Mouse (Mus musculus): ENCODE results near the gene Cwc15.

DNA sequence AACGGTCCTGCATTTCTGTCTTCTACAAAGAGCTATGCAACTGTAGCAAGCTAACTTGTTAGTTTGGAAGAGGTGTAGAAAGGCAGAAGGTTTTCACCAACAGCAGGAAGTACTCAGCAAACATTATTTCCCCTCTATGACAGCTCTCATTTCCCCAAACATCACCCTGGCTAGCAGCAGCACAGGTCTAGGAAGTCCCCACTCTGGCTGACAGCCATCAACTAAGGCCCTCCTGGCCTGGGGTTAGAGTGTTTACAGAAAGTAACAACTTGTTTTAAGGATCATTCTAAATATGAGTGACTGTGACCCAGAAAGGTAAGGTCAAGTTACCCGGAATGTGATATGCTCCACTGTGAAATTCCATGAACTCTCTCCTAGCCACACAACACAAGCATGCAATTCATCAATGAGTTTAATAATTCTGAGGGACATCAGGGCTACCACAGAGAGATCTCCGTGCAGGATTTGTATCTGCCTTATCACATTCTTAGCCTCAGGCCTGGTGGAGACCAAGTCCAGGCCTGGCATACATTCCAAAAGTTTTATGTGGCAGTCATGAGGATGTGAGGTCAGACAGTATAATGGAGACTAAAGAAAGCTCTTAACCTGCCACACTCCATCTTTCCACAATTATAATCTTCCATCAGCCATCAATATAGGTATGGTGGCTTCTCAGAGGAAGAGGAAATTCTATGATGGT lies 20.7 kb downstream of the Cwc15 start:
- TF ChIP-seq CTCF (IDR thresholded peaks at IDR 0.05; ENCODE audit: control insufficient read depth, insufficient read depth, insufficient read length) (no peak), FOSL1 (IDR thresholded peaks at IDR 0.05; ENCODE audit: insufficient read depth, low read length, poor library complexity, severe bottlenecking) (no peak), MYOG (IDR thresholded peaks at IDR 0.05; ENCODE audit: control insufficient read depth, extremely low read depth, insufficient read length) (no peak), MAX (IDR thresholded peaks at IDR 0.05) (no peak)
